Mouse (Mus musculus) NIH3T3 (cell line): ENCODE measurements around the gene Hist1h2ad.
"Not testable (repeated sequence)": the region's sequence is repeated elsewhere in the genome, so short reads cannot be mapped to it uniquely, and the experiment has no call there.

Experiments used
- DNase-seq: peaks from one replicate; pipeline ENCODE4 v3.0.0-alpha.2; 2012; ENCODE audit warnings: low read depth

The Hist1h2ad gene

DNA sequence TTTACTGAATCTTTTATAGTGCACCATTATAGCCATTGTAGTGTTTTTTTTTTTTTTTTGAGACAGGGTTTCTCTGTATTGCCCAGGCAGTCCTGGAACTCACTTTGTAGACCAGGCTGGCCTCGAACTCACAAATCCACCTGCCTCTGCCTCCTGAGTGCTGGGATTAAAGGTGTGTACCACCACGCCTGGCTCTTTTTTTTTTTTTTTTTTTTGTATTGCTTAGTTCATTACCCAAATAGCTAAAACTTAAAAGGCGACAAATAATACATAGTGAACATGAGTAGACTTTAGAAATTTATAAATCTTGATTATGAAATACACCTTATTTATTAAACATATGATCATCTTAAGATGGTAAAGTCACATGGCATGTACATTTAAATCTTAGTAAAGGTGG, 32.7 kb upstream of the Hist1h2ad start:
- DNase-seq: no peak

DNA sequence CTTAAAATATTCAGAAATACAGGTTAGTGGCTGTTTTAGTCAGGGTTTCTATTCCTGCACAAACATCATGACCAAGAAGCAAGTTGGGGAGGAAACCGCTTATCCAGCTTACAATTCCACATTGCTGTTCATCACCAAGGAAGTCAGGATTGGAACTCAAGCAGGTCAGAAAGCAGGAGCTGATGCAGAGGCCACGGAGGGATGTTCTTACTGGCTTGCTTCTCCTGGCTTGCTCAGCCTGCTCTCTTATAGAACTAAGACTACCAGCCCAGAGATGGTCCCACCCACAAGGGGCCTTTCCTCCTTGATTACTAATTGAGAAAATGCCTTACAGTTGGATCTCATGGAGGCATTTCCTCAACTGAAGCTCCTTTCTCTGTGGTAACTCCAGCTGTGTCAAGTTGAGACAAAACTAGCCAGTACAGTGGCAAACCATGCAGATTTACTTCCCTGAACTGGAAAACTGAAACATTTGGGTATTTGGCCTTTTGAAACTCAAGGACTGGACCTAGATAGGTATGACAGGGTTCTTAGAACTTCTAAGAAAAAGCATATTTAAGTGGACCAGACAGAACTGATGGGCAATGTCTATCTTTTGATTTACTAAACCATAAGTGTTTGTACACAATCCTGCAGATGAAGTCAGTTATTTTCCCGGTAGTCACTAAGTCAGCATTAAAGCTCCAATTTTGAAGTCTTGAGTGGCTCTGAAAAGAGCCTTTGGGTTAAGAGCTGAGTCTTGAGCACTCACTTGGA, 31.8 kb upstream of the Hist1h2ad start:
- DNase-seq: not testable (repeated sequence)

DNA sequence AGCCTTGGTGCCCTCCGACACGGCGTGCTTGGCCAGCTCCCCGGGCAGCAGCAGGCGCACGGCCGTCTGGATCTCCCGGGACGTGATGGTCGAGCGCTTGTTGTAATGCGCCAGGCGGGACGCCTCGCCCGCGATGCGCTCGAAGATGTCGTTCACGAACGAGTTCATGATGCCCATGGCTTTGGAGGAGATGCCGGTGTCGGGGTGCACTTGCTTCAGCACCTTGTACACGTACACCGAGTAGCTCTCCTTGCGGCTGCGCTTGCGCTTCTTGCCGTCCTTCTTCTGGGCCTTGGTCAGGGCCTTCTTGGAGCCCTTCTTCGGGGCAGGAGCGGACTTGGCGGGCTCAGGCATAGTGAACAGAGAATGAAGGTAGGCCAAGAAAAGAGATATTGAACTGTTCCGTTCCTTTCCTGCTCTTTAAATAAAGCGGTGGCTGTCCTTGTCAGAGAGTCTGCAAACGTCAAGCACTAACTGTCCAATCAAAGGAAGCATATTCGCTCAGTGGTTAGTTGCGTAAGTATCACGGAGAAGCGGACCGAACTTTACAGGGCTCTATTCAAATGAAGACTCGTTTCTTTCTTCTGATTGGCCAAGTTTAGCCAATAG, 31.1 kb upstream of the Hist1h2ad start, which contains the start of gene Hist1h2bh:
Gene Hist1h2bh (minus strand): TSS at position 394 of the 609 bp plus-strand sequence.
- peak; percentile 88 for DNase-seq

DNA sequence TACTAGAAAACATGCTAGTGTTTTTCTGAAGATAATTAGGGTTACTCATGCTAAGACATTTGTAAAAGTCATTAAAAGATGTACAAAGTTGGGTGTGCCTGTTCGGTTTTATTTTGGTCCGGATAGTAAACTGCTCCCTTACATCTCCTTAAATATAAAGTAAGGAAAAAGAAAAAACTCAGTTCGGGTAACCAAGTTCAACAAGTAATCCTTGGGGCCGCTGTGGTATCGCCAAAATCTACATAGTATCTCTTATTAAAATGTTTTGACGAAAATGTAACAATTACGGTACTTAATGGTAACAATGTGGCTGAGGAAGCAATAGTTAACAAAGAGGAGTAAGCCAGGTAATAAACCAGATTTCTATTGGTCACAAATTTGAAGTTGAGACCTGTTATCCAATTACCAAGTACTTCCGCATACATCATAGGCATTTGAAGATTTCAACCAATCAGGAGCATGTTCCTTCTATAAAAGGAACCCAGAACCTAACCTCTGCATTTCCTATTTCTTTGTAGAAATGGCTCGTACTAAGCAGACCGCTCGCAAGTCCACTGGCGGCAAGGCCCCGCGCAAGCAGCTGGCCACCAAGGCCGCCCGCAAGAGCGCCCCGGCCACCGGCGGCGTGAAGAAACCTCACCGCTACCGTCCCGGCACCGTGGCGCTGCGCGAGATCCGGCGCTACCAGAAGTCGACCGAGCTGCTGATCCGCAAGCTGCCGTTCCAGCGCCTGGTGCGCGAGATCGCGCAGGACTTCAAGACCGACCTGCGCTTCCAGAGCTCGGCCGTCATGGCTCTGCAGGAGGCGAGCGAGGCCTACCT, 30.0 kb upstream of the Hist1h2ad start, which contains the start of gene Hist1h3f:
Gene Hist1h3f (plus strand): TSS at position 88 of the 822 bp plus-strand sequence.
- peak; percentile 89 for DNase-seq

DNA sequence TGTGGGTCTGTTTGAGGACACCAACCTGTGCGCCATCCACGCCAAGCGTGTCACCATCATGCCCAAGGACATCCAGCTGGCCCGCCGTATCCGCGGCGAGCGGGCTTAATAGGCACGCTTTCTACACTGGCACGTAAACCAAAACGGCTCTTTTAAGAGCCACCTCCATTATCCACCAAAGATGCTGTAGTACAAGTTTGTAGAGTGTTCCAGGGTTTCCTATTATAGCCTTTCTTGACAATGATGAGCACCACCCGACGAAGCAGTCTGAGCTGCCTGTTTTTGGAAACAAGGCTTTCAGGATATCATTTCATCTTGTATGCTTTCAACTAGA, 29.4 kb upstream of the Hist1h2ad start:
- DNase-seq: not testable (repeated sequence)

DNA sequence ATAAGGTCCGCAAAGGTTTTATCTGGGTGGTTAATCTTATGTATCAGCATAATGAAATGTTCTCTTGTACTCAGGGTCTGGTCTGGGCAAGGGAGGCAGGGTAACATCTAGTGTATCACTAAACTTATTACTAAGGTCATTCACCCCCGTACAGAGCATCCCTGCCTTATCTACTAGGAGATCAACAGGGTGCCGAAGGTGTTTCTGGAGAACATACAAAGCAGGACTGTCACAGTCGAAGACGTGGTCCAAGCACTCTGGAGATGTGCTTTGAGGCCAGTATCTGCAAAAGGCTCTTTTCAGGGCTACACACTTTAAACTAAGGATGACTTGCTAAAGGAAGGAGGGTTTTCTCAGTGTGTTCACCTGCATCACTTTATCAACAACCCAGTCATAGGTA, 27.5 kb upstream of the Hist1h2ad start:
- DNase-seq: no peak

DNA sequence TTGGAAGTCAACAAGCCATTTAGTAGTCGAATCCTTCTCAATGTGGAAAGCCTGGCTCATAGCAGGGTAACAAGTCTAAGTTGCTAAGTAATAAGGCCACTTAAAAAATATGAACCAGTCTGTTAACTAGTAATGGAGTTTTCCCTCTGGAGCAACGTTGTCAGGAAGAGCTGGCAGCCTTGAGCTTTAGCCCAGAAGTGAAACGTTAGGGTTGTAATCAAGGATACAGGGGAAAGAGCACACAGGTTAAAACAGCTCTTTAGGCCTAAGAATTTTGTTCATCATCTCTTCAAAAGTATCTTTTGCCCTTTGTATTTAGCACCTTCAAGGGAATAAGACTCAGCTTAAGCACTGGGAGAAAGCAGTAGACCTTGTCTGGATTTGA, 23.4 kb upstream of the Hist1h2ad start:
- no peak for DNase-seq

DNA sequence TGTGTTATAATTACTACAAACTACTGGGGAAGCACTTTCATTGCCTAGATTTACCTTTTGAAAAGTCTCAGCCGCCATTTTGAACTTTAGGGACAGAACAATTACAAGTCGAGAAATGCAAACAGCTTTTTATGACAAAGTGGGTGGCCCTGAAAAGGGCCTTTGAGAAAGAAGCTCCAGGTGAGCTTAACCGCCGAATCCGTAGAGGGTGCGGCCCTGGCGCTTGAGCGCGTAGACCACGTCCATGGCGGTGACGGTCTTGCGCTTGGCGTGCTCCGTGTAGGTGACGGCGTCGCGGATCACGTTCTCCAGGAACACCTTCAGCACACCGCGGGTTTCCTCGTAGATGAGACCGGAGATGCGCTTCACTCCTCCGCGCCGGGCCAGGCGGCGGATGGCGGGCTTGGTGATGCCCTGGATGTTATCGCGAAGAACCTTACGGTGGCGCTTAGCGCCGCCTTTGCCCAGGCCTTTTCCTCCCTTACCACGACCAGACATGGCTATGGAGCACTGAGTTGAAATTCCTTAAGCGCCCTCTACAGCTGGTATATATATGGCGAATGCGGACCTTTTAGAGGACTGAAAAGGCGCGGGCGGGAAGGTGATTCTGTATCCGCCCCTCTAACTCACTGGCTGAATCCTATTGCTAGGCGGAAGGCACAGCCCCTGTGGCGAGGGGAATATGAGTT, 22.9 kb upstream of the Hist1h2ad start, which contains the start of gene Hist1h4f:
Gene Hist1h4f (minus strand): TSS at position 503 of the 689 bp plus-strand sequence.
- DNase-seq: peak; percentile 92

DNA sequence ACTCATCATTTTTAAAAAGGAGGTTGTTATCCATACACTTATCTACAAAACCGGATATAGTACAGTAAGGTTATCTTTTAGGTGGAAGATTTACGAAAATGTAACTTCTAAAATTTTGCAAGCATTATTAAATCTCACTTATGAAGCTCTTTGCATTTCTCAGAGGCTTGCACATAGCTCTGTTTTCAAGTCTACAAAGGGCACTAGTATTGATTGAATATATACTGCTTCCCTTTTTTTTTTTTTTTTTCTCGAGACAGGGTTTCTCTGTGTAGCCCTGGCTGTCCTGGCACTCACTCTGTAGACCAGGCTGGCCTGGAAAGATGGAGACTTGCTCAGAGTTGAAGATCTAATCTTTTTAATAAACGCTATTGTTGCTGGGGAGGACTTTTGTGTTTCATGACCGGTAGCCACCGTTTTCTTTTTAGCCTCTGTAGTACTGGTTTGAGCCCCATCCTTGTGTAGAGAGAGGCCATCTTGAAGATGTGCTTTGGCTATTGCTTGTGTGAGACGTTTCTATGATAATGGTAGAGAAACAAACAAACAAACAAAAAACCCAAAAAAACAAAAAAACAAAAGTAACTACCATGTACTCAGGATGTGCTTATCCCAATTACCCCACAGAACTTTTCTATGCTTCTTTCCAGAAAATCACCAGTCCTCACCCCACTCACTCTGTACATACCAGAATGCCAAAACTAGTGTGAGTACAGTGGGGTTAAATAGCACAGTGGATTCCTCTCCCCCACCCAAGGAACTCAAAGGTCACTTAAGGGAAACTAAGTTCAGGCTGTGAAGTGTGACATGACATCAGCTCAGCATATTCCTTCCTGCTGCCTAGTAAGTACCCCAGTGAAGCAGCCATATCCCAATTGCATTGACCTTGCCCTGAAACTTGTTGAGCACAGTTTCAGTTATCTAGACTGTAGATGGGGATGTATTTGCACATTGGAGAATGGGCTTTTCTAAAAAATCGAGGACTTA, 22.0 kb upstream of the Hist1h2ad start:
- no peak for DNase-seq

DNA sequence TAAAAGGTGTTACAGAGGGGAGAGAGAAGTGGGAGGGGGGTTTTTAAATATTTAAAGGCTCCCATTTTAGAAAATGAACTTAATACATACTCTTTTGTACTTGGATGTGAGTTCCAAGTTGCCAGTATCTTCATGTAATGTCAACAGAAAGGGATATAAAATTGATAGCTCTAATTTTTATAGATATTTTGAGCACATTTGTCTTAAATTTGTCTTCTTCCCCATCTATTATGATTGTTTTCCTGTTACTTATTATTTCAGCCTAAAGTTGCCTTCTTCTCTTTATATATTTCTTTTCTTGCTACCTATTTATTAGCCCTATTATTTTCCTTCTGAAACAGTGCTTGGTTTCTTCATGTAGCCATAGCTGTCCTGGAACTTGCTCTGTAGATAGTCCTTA, 21.2 kb upstream of the Hist1h2ad start, which contains the start of gene Hist1h1d:
Gene Hist1h1d (plus strand): TSS at position 301 of the 400 bp plus-strand sequence.
- DNase-seq: no peak

DNA sequence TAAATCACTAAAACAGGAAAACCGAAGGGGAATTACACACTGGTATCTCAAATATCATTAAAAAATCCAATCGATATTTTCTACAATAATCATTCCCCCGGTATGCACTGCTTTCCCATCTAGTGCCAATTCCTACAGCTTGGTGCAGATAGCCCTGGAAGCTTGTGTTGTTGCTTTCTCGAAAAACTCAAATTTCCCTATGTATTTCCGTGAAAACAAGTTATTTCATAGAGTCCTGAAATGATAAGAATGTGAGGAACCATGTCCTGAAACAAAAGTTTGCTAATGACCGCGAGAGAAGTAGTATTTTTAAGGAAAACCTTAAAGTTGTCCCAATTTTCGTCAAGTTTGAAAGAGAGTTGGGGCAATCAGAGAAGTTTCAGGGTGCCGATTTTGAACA, 19.8 kb upstream of the Hist1h2ad start:
- DNase-seq: peak; percentile 29

DNA sequence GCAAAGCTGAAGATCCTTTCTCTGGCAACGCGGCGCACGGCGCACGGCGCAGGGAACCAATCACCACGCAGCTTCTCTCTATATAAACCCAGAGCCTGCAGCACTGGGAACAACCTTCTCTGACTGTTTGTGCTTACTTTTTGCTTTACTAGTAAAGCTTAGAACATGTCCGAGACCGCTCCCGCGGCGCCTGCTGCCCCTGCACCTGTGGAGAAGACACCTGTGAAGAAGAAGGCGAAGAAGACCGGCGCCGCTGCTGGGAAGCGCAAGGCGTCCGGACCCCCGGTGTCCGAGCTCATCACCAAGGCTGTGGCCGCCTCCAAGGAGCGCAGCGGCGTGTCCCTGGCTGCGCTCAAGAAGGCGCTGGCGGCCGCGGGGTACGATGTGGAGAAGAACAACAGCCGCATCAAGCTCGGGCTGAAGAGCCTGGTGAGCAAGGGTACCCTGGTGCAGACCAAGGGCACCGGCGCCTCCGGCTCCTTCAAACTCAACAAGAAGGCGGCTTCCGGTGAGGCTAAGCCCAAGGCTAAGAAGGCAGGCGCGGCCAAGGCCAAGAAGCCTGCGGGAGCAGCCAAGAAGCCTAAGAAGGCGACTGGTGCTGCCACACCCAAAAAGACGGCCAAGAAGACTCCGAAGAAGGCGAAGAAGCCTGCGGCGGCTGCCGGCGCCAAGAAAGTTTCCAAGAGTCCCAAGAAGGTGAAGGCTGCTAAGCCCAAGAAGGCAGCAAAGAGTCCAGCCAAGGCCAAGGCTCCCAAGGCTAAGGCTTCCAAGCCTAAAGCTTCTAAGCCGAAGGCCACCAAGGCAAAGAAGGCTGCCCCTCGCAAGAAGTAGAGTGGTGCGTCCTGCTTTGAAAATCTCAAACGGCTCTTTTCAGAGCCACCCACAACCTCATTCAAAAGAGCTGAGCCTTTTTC, 19.0 kb upstream of the Hist1h2ad start:
- DNase-seq: peak; percentile 88

DNA sequence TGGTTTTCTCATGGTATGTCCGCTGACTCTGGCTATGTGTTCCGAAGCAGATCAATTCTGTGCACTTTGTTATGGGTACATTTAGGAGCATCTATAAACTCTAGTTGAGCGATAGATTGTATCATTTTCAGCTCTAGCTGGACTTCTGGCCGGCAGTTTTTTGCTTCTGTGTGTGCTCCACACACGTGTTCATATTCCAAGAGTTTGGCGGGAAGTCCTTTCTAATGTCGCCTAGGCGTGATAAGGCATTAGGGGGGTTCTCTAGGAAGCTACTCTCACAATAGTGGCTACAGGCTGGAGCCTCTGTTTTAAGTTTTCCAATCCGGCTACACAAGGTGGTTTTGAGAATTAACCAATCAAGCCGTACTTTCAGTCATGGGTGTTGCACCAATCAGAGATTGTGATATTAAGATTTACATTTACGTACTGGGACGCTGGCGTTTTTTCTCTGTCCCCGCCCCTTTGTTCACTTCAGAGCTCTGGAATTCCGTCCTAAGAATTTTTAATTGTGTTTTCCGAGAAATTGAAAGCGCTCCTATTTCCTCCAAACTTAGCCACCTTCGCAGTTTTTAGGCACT, 18.3 kb upstream of the Hist1h2ad start:
- peak; percentile 90 for DNase-seq

DNA sequence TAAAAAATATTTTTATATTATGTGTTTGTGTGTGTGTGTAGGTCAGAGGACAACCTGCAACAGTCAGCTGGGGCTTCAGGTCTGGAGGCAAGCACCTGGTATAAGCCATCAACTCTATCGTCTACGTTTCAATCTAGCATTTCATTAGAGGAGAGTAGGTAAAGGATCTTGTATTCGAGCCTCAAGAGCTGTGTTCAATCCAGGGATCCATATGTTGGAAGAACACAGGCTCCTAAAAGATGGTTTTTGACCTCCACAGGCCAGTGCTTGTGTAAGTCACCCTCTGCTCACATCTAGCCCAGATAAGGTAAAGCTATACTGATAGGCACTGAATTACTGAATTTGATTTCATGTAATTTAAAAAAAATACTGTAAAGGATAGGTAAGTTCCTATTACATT, 17.3 kb upstream of the Hist1h2ad start:
- DNase-seq: no peak

DNA sequence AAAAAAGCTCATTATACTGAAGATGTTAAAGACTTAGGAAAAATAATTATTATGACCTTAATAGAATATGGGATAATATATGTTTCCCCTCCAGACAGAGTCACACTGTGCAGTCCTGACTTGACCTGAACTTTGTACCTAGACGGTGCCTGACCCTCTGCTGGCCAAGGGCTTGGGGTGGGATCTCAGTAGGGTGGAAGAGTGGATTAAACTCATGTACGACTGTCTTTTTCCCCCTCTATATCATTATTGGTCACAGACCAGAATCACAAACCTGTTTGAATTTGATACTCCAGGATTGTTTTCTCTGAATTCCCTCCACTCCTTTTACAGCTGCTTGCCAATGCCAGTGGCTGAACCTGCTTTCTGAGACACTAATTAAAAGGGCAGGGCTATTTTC, 13.5 kb upstream of the Hist1h2ad start:
- DNase-seq: not testable (repeated sequence)

DNA sequence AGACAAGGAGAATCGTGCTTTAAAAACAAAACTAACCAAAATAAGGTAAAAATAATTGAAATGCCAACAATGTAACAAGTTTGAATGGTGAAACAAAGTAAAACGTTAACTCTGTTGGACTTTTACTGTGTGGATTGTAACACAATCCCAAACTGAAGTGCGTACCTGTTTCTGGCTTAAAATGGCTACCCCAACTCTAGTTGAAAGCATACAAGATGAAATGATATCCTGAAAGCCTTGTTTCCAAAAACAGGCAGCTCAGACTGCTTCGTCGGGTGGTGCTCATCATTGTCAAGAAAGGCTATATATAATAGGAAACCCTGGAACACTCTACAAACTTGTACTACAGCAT, 12.7 kb upstream of the Hist1h2ad start:
- DNase-seq: not testable (repeated sequence)

DNA sequence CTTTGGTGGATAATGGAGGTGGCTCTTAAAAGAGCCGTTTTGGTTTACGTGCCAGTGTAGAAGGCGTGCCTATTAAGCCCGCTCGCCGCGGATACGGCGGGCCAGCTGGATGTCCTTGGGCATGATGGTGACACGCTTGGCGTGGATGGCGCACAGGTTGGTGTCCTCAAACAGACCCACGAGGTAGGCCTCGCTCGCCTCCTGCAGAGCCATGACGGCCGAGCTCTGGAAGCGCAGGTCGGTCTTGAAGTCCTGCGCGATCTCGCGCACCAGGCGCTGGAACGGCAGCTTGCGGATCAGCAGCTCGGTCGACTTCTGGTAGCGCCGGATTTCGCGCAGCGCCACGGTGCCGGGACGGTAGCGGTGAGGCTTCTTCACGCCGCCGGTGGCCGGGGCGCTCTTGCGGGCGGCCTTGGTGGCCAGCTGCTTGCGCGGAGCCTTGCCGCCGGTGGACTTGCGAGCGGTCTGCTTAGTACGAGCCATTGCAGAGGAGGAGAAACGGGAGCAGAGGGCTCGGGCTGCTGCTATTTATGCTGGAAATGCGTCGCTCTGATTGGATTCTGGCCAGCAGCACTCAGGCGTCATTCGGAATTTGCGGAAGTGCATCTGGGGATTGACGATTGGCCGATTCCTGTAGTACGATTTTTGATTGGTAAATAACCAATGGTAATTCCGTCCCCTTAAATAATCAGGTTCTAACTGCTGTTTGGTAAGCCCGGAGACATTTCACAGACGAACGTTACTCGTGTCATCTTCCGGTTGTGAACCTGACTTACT, 12.1 kb upstream of the Hist1h2ad start, which contains the start of gene Hist1h3e:
Gene Hist1h3e (minus strand): TSS at position 487 of the 777 bp plus-strand sequence.
- DNase-seq: peak; percentile 95

DNA sequence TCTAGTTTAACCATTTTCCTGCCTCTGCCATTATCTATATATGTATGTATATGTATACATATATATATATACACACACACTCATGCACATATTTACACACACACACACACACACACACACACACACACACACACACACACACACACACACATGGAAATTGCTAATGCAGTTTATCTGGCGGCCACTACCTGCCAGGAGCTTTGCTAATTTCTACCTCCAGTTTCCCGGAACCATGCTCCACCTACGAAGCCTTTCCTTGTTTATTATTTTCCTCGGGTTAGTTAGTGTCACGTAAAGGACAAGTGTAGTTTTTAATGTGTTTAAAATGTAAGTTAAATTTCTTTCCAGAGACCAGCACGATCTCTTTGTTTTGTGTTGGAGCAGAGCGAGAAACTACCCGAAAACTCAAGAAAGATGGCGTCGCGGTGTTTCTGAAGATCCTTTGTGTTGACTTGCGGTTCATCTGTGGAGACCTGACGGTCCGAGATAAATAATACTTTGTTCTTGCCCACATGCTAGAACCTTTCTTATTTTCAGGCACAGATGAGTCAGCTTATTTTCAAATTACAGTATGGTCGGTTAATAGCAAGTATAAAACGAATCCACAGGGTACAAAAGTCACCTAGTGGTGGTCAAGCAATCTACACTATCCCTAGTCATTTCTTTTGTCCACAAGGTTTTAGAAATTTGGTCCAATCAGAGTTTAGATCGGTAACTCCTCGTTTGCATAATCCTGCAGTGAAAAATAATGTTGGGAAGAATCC, 11.3 kb upstream of the Hist1h2ad start:
- DNase-seq: peak; percentile 70
